Mouse (Mus musculus) embryonic fibroblast, embryonic 13.5 days (primary cell): ENCODE data around the gene Coq8b. TPM values are rescaled to one million over a fixed set of nuclear protein-coding genes. Genes with fewer than 3 reads are reported as not detected.
A peak's percentile ranks its signal among the peaks of the same experiment; 100 is the strongest.

Source experiments
- H3K27ac ChIP-seq: 2 replicates; pipeline ENCODE4 v1.5.1; 2012; ENCODE audit warnings: low read length, control low read depth, inconsistent platforms; ENCODE audit not compliant: insufficient read depth
- H3K4me1 ChIP-seq: 2 replicates; pipeline ENCODE4 v1.6.1; 2011; ENCODE audit warnings: low read length; ENCODE audit not compliant: control insufficient read depth, insufficient read depth
- H3K4me3 ChIP-seq: 2 replicates; pipeline ENCODE4 v1.5.1; 2011; ENCODE audit warnings: mild to moderate bottlenecking, control low read depth, low read length; ENCODE audit not compliant: insufficient read depth
- CTCF ChIP-seq: IDR thresholded peaks from 2 replicates; pipeline ENCODE4 v1.5.1; 2011; ENCODE audit warnings: mild to moderate bottlenecking, control low read depth, low read length, moderate library complexity, borderline replicate concordance; ENCODE audit not compliant: insufficient read depth
- POLR2A ChIP-seq: IDR thresholded peaks from 2 replicates; pipeline ENCODE4 v1.6.1; 2011; ENCODE audit warnings: low read depth, mild to moderate bottlenecking, control low read depth, low read length, moderate library complexity
- polyA plus RNA-seq: library from polyadenylated mRNA; stranded (reverse); fragments of >200 nt; gene quantifications from 2 replicates; pipeline ENCODE4 v1.2.4, GENCODE M21; 2011; ENCODE audit warnings: low read depth; ENCODE audit not compliant: missing spikeins, insufficient read length

The Coq8b gene
- polyA plus RNA-seq, 1 experiment, result 21.6 TPM

- no peak overlapping the region for H3K27ac ChIP-seq
- no peaks in the 10 kb centered on the region for H3K4me1 ChIP-seq
- TF ChIP-seq POLR2A, result no peak
- peak; percentile 55; the same call in 1 of the 2 replicates for TF ChIP-seq CTCF
- no peak overlapping the region for H3K4me3 ChIP-seq
These were observed 52.3 kb downstream of the Coq8b start for GRCm38 (mm10) chr7:27284865-27285697.

- Histone ChIP-seq H3K4me3 (no peak overlapping the region), H3K4me1 (no peaks in the 10 kb centered on the region), H3K27ac (no peak overlapping the region)
- TF ChIP-seq POLR2A (no peak), CTCF (peak; percentile 35; the same call in 1 of the 2 replicates)
These were observed 52.9 kb downstream of the Coq8b start for GRCm38 (mm10) chr7:27285698-27286066.

- Histone ChIP-seq H3K4me3 (no peak overlapping the region), H3K4me1 (peaks cover 6% of the 10 kb centered on the region; the same call in 1 of the 2 replicates), H3K27ac (no peak overlapping the region)
- TF ChIP-seq POLR2A (no peak), CTCF (no peak)
These were observed 55.9 kb downstream of the Coq8b start for GRCm38 (mm10) chr7:27288732-27289131.

GRCm38 (mm10) chr7:27290555-27290954 is 57.7 kb downstream of the Coq8b start:
- Histone ChIP-seq H3K4me1 (peaks cover 6% of the 10 kb centered on the region; the same call in 1 of the 2 replicates), H3K27ac (no peak overlapping the region), H3K4me3 (no peak overlapping the region)
- no peak for TF ChIP-seq CTCF
- TF ChIP-seq POLR2A, result no peak

- H3K4me1 ChIP-seq, result peaks cover 6% of the 10 kb centered on the region; the same call in 1 of the 2 replicates
These were observed 59.1 kb downstream of the Coq8b start for GRCm38 (mm10) chr7:27291795-27292466.

GRCm38 (mm10) chr7:27295956-27296355 is 63.1 kb downstream of the Coq8b start:
- TF ChIP-seq CTCF (no peak), POLR2A (no peak)
- Histone ChIP-seq H3K4me1 (peaks cover 6% of the 10 kb centered on the region; the same call in 1 of the 2 replicates), H3K4me3 (no peak overlapping the region), H3K27ac (no peak overlapping the region)

More at GRCm38 (mm10) chr7:27291795-27292466, 59.1 kb downstream of the Coq8b start:
- Histone ChIP-seq H3K4me3 (no peak overlapping the region), H3K27ac (peak overlapping the region; percentile 73)
- TF ChIP-seq CTCF (no peak), POLR2A (no peak)

GRCm38 (mm10) chr7:27296518-27296917 is 63.7 kb downstream of the Coq8b start:
- Histone ChIP-seq H3K4me1 (peaks cover 5% of the 10 kb centered on the region; the same call in 1 of the 2 replicates), H3K27ac (no peak overlapping the region), H3K4me3 (no peak overlapping the region)
- TF ChIP-seq CTCF (no peak), POLR2A (no peak)

GRCm38 (mm10) chr7:27298033-27298610 is 65.3 kb downstream of the Coq8b start:
- H3K4me3 ChIP-seq, result no peak overlapping the region
- H3K4me1 ChIP-seq, result no peaks in the 10 kb centered on the region
- no peak overlapping the region for H3K27ac ChIP-seq
- TF ChIP-seq POLR2A (no peak), CTCF (no peak)

GRCm38 (mm10) chr7:27298816-27299215 is 66.0 kb downstream of the Coq8b start:
- H3K4me1 ChIP-seq, result no peaks in the 10 kb centered on the region
- TF ChIP-seq POLR2A, result no peak
- no peak for TF ChIP-seq CTCF
- H3K4me3 ChIP-seq, result no peak overlapping the region
- H3K27ac ChIP-seq, result no peak overlapping the region
